Comparison of ENCODE assay signal across 8 mouse cellular contexts in the genomic region with DNA sequence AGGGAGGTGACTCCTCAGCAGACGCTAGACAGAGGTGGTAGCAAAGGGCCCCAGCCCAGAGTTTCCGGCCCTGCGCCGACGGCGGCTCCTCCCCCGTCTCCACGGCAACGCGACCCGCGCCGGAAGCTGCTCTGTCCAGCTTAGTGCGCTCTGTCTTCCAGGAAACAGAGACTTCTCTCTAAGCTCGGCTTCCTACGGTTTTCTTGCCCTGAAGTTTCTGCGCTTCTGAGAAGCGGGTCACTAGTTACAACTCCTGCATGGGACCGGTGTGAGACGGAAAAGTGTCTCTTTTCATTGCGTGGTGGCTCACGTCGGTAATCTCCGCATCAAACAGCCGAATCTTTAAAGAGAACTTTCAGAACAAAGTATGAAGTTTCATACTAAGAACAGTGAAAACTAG. TPM values are rescaled to one million over a fixed set of nuclear protein-coding genes. Genes with fewer than 3 reads are reported as not detected.
DNase-seq lines count a peak whose midpoint lies in the region; ATAC-seq and TF ChIP-seq lines count a peak whose summit lies in the region.

A gene (minus strand): TSS at position 101 of the 400 bp plus-strand sequence.

- no peak within 1 kb of the TSS for H3K4me2 ChIP-seq in embryonic facial prominence, embryonic 13.5 days

- H3K9ac ChIP-seq in embryonic facial prominence, embryonic 13.5 days, result no peak within 1 kb of the TSS

- H3K27me3 ChIP-seq in kidney, adult 2 months (replicated peaks; ENCODE audit: control insufficient read depth, insufficient read depth, low read length), result no peaks in the 10 kb centered on the region
- no peaks in the 10 kb centered on the region for H3K27me3 ChIP-seq in G1E (ENCODE audit: insufficient read depth, low read length)
- H3K27me3 ChIP-seq in embryonic facial prominence, embryonic 13.5 days, result no peaks in the 10 kb centered on the region

- H3K9me3 ChIP-seq in G1E (replicated peaks), result no peaks in the 10 kb centered on the region
- no peaks in the 10 kb centered on the region for H3K9me3 ChIP-seq in embryonic facial prominence, embryonic 13.5 days

- no peak within 1 kb of the TSS for H3K4me3 ChIP-seq in kidney, adult 2 months (ENCODE audit: insufficient read depth, low read depth, low read length)
- no peak within 1 kb of the TSS for H3K4me3 ChIP-seq in G1E (ENCODE audit: low read depth, low read length)
- no peak within 1 kb of the TSS for H3K4me3 ChIP-seq in embryonic facial prominence, embryonic 13.5 days

- H3K4me1 ChIP-seq in kidney, adult 2 months (ENCODE audit: control insufficient read depth, insufficient read depth, low read length), result no peaks in the 10 kb centered on the region
- no peaks in the 10 kb centered on the region for H3K4me1 ChIP-seq in G1E (ENCODE audit: insufficient read depth, low read depth, low read length)
- H3K4me1 ChIP-seq in embryonic facial prominence, embryonic 13.5 days, result no peaks in the 10 kb centered on the region

- DNase-seq in kidney, adult 2 months, result no peak
- DNase-seq in kidney, postnatal 4 days, result no peak
- DNase-seq in G1E (ENCODE audit: low spot score), result no peak
- no peak for DNase-seq in layer of hippocampus, postnatal 25 days (ENCODE audit: extremely low spot score in 1 of 2, low spot score in 1 of 2)
- no peak for DNase-seq in cerebellum, postnatal 36 days
- no peak for DNase-seq in kidney, adult 11 months
- DNase-seq in embryo, embryonic 9.5 days (ENCODE audit: extremely low spot score), result no peak

- H3K27ac ChIP-seq in kidney, adult 2 months (ENCODE audit: insufficient read depth, low read depth, low read length), result no peak within 1 kb of the TSS
- no peak within 1 kb of the TSS for H3K27ac ChIP-seq in embryonic facial prominence, embryonic 13.5 days

- 86% methylated on average over 25 of the region's 25 CpGs for WGBS in kidney, adult 2 months
- 85% methylated on average over 25 of the region's 25 CpGs for WGBS in embryonic facial prominence, embryonic 13.5 days

- no peak for TF ChIP-seq CTCF in kidney, adult 2 months (conservative IDR thresholded peaks at IDR 0.05; ENCODE audit: insufficient read depth, insufficient read length, low read depth, low read length)
- TF ChIP-seq CTCF in G1E (IDR thresholded peaks at IDR 0.05; ENCODE audit: low read depth, low read length), result no peak

- no peak for ATAC-seq in G1E (ENCODE audit: extremely low read depth, insufficient number of reproducible peaks, low FRiP score, poor library complexity, severe bottlenecking)
- ATAC-seq in embryonic facial prominence, embryonic 13.5 days (ENCODE audit: insufficient number of reproducible peaks, insufficient read depth, low FRiP score, low TSS enrichment, low read depth), result no peak

- TF ChIP-seq POLR2A in kidney, adult 2 months (IDR thresholded peaks at IDR 0.05; ENCODE audit: low read depth, low read length), result no peak

- no peaks in the 10 kb centered on the region for H3K36me3 ChIP-seq in kidney, adult 2 months (ENCODE audit: control insufficient read depth, insufficient read depth, low read length)
- peaks cover 2% of the 10 kb centered on the region for H3K36me3 ChIP-seq in G1E (replicated peaks)
- no peaks in the 10 kb centered on the region for H3K36me3 ChIP-seq in embryonic facial prominence, embryonic 13.5 days

RNA-seq across cellular contexts. Expression of the gene that starts here (rescaled TPM):
- 17.3 and 19.4 TPM in 2 replicates for polyA plus RNA-seq in kidney, adult 2 months (2012; rRNA removed)
- 100 and 111 TPM in 2 replicates for total RNA-seq in G1E (2014; fragmentation: Nextera tagmentation)
- 85.3 and 89.7 TPM in 2 replicates for total RNA-seq in G1E (2017)
- 42.0 and 42.2 TPM in 2 replicates for polyA plus RNA-seq in G1E (2012)
- polyA plus RNA-seq in embryonic facial prominence, embryonic 13.5 days (2015; fragmentation: Nextera tagmentation; extraction: Ambion mirVana), result 17.2 and 19.3 TPM in 2 replicates
- 10 to 100 TPM; 42.1 to 81.8 TPM for total RNA-seq in layer of hippocampus, postnatal 25 days (2021)
